Mouse (Mus musculus) MN1 (cell line): ENCODE results near the gene Cdc73.
A peak's percentile ranks its signal among the peaks of the same experiment; 100 is the strongest.
"Not testable (repeated sequence)": the region's sequence is repeated elsewhere in the genome, so short reads cannot be mapped to it uniquely, and the experiment has no call there.

Experiments used
- DNase-seq: peaks from one replicate; pipeline ENCODE4 v3.0.0-alpha.2; 2016; ENCODE audit warnings: low spot score

Cdc73 gene

GRCm38 (mm10) chr1:143702741-143703262 is at the start of gene Cdc73:
TSS of gene Cdc73 (minus strand) at chr1:143702893.
- DNase-seq: peak; percentile 91

- DNase-seq: no peak
Observed at GRCm38 (mm10) chr1:143745871-143746270, 43.2 kb upstream of the Cdc73 start.

- DNase-seq: no peak
Observed at GRCm38 (mm10) chr1:143742186-143742585, 39.5 kb upstream of the Cdc73 start.

- no peak for DNase-seq
Observed at GRCm38 (mm10) chr1:143741331-143741730, 38.6 kb upstream of the Cdc73 start.

- no peak for DNase-seq
Observed at GRCm38 (mm10) chr1:143740581-143740980, 37.9 kb upstream of the Cdc73 start.

- DNase-seq: peak; percentile 80
Observed at GRCm38 (mm10) chr1:143739361-143740350, 37.0 kb upstream of the Cdc73 start.

- no peak for DNase-seq
Observed at GRCm38 (mm10) chr1:143738811-143739210, 36.1 kb upstream of the Cdc73 start.

GRCm38 (mm10) chr1:143733914-143734410 is 31.3 kb upstream of the Cdc73 start:
- DNase-seq: no peak

- no peak for DNase-seq
Observed at GRCm38 (mm10) chr1:143731691-143732090, 29.0 kb upstream of the Cdc73 start.

GRCm38 (mm10) chr1:143730899-143731298 is 28.2 kb upstream of the Cdc73 start:
- DNase-seq: no peak

- no peak for DNase-seq
Observed at GRCm38 (mm10) chr1:143727701-143728445, 25.2 kb upstream of the Cdc73 start.

- DNase-seq: no peak
Observed at GRCm38 (mm10) chr1:143724456-143725064, 21.9 kb upstream of the Cdc73 start.

GRCm38 (mm10) chr1:143716038-143716437 is 13.3 kb upstream of the Cdc73 start, which contains the start of gene Glrx2:
TSS of gene Glrx2 (plus strand) at chr1:143716338.
- DNase-seq: not testable (repeated sequence)

GRCm38 (mm10) chr1:143710627-143710976 is 7.9 kb upstream of the Cdc73 start:
- DNase-seq: no peak

GRCm38 (mm10) chr1:143709966-143710626 is 7.4 kb upstream of the Cdc73 start:
- DNase-seq: no peak

- no peak for DNase-seq
Observed at GRCm38 (mm10) chr1:143708361-143708760, 5.7 kb upstream of the Cdc73 start.

GRCm38 (mm10) chr1:143707006-143707405 is 4.3 kb upstream of the Cdc73 start:
- DNase-seq: no peak

- DNase-seq: peak; percentile 57
Observed at GRCm38 (mm10) chr1:143702141-143702740, 452 bp downstream of the Cdc73 start.

- DNase-seq: no peak
Observed at GRCm38 (mm10) chr1:143701736-143702135, 957 bp downstream of the Cdc73 start.

GRCm38 (mm10) chr1:143684849-143685248 is 17.8 kb downstream of the Cdc73 start:
- no peak for DNase-seq

GRCm38 (mm10) chr1:143681108-143681507 is 21.6 kb downstream of the Cdc73 start:
- no peak for DNase-seq
